Mouse (Mus musculus): ENCODE measurements at regions not wholly inside any gene's neighbourhood (a gene's known extent, or its start where the extent isn't known, plus 50 kb on each side); places are given as distances from the start of the nearest gene placed in this dataset.

- H3K4me1 ChIP-seq (ENCODE audit: control insufficient read depth, insufficient read depth, low read length) = no peaks in the 10 kb centered on the region
- no peak overlapping the region for H3K27ac ChIP-seq (ENCODE audit: insufficient read depth, low read depth, low read length)
- no peak overlapping the region for H3K4me3 ChIP-seq (ENCODE audit: insufficient read depth, low read length)
- TF ChIP-seq CTCF (IDR thresholded peaks at IDR 0.05; ENCODE audit: low read depth, low read length) (no peak), POLR2A (IDR thresholded peaks at IDR 0.05; ENCODE audit: borderline replicate concordance, low read depth, low read length) (no peak)
Observed at GRCm38 (mm10) chr11:112885336-112885940, 103.4 kb downstream of the Sox9 start.

- Histone ChIP-seq H3K27ac (ENCODE audit: insufficient read depth, low read depth, low read length) (no peak overlapping the region), H3K4me3 (ENCODE audit: insufficient read depth, low read length) (no peak overlapping the region), H3K4me1 (ENCODE audit: control insufficient read depth, insufficient read depth, low read length) (no peaks in the 10 kb centered on the region)
- no peak for TF ChIP-seq POLR2A (IDR thresholded peaks at IDR 0.05; ENCODE audit: borderline replicate concordance, low read depth, low read length)
- TF ChIP-seq CTCF (IDR thresholded peaks at IDR 0.05; ENCODE audit: low read depth, low read length) = no peak
Observed at GRCm38 (mm10) chr11:112886139-112886538, 104.1 kb downstream of the Sox9 start.

DNA sequence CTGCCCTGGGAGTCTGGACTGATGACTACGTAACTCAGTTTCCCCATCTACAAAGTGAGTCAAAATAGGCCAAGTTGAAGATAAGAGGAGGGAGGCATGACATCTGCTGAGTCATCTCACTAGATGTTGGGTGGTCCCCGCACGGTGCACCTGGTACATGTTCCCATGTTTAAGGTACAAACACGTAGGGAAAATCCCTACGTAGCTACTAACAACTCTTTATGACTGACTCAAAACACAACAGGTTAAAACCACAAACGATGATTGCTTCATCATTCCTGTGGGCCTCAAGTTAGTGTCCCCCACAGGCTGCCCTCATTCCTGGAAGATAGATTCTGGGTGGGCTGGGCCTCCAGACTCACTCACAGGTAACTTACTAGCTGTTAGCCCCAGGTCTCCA lies 107.7 kb downstream of the Sox9 start:
- no peak for TF ChIP-seq CTCF (IDR thresholded peaks at IDR 0.05; ENCODE audit: low read depth, low read length)
- no peak for TF ChIP-seq POLR2A (IDR thresholded peaks at IDR 0.05; ENCODE audit: borderline replicate concordance, low read depth, low read length)
- Histone ChIP-seq H3K4me1 (ENCODE audit: control insufficient read depth, insufficient read depth, low read length) (no peaks in the 10 kb centered on the region), H3K27ac (ENCODE audit: insufficient read depth, low read depth, low read length) (no peak overlapping the region), H3K4me3 (ENCODE audit: insufficient read depth, low read length) (no peak overlapping the region)

DNA sequence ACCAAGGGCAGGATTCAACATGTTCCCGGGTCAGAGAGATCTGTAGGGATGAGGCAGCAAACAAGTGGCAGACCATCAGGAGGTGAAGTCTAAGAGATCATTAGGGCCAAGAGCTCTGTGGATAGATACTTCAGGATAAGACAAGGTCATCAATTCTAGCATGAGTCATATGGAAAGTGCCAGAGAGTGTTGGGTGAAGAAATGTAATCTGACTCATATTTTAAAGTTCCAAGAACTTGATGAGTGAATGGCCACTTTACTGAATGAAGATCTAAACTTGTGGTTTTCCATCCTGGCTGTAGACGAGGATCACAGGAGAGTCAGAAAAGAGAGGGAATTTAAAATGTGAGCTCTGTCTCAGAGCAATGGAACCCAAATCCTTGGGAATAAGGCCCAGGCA lies 115.6 kb downstream of the Sox9 start:
- no peak overlapping the region for H3K27ac ChIP-seq (ENCODE audit: insufficient read depth, low read depth, low read length)
- H3K4me3 ChIP-seq (ENCODE audit: insufficient read depth, low read length) = no peak overlapping the region
- TF ChIP-seq CTCF (IDR thresholded peaks at IDR 0.05; ENCODE audit: low read depth, low read length) = no peak
- no peak for TF ChIP-seq POLR2A (IDR thresholded peaks at IDR 0.05; ENCODE audit: borderline replicate concordance, low read depth, low read length)
- no peaks in the 10 kb centered on the region for H3K4me1 ChIP-seq (ENCODE audit: control insufficient read depth, insufficient read depth, low read length)

DNA sequence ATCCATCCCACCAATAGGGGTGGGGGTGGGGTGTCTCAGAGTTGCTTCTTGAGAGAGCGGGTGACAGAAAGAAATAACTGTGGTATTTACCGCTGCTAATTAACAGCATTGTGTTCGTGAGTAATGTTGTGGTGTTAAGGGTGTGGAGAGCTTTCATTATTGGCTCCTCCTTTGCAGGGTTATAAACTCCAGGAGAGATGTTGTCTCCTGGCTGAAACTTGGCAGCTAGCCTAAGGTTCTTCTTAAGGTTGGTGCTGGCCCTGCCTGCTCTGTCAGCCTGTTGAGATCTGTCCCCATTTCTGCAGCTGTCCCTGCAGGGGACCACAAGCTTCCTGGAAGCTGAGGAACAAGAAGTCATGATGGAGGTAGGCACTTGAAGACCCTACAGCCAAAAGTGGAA lies 120.6 kb downstream of the Sox9 start:
- no peaks in the 10 kb centered on the region for H3K4me1 ChIP-seq (ENCODE audit: control insufficient read depth, insufficient read depth, low read length)
- TF ChIP-seq CTCF (IDR thresholded peaks at IDR 0.05; ENCODE audit: low read depth, low read length) = no peak
- TF ChIP-seq POLR2A (IDR thresholded peaks at IDR 0.05; ENCODE audit: borderline replicate concordance, low read depth, low read length) = no peak
- H3K4me3 ChIP-seq (ENCODE audit: insufficient read depth, low read length) = no peak overlapping the region
- no peak overlapping the region for H3K27ac ChIP-seq (ENCODE audit: insufficient read depth, low read depth, low read length)

- no peak for TF ChIP-seq CTCF (IDR thresholded peaks at IDR 0.05; ENCODE audit: low read depth, low read length)
- no peak for TF ChIP-seq POLR2A (IDR thresholded peaks at IDR 0.05; ENCODE audit: borderline replicate concordance, low read depth, low read length)
- H3K27ac ChIP-seq (ENCODE audit: insufficient read depth, low read depth, low read length) = no peak overlapping the region
- H3K4me3 ChIP-seq (ENCODE audit: insufficient read depth, low read length) = no peak overlapping the region
- no peaks in the 10 kb centered on the region for H3K4me1 ChIP-seq (ENCODE audit: control insufficient read depth, insufficient read depth, low read length)
Observed at GRCm38 (mm10) chr11:112910309-112910708, 128.3 kb downstream of the Sox9 start.

GRCm38 (mm10) chr11:112912875-112913274 lies 130.9 kb downstream of the Sox9 start:
- TF ChIP-seq CTCF (IDR thresholded peaks at IDR 0.05; ENCODE audit: low read depth, low read length) (no peak), POLR2A (IDR thresholded peaks at IDR 0.05; ENCODE audit: borderline replicate concordance, low read depth, low read length) (no peak)
- Histone ChIP-seq H3K4me1 (ENCODE audit: control insufficient read depth, insufficient read depth, low read length) (no peaks in the 10 kb centered on the region), H3K4me3 (ENCODE audit: insufficient read depth, low read length) (no peak overlapping the region), H3K27ac (ENCODE audit: insufficient read depth, low read depth, low read length) (no peak overlapping the region)

- H3K4me3 ChIP-seq (ENCODE audit: insufficient read depth, low read length) = no peak overlapping the region
- no peak overlapping the region for H3K27ac ChIP-seq (ENCODE audit: insufficient read depth, low read depth, low read length)
- no peaks in the 10 kb centered on the region for H3K4me1 ChIP-seq (ENCODE audit: control insufficient read depth, insufficient read depth, low read length)
- TF ChIP-seq POLR2A (IDR thresholded peaks at IDR 0.05; ENCODE audit: borderline replicate concordance, low read depth, low read length) (no peak), CTCF (IDR thresholded peaks at IDR 0.05; ENCODE audit: low read depth, low read length) (no peak)
Observed at GRCm38 (mm10) chr11:112916923-112917322, 134.9 kb downstream of the Sox9 start.

DNA sequence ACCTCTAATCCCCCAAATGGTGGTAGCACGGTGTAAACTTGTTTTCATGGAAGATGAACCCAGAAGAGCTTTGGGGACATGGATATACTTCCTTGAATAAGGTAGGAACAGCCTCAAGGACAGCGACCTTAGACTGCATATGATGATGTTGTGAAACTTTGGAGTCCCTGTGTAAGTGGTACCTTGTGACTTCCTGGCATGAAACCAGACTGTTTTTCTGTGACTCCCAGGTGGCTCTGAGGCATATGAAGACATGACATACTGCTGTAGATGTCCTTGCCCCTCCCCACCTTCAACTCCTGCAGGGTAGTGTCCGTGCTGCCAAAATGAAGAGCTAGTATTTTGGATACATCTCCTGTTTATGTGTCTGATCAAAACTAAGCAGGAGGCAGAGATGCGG lies 138.1 kb downstream of the Sox9 start:
- TF ChIP-seq POLR2A (IDR thresholded peaks at IDR 0.05; ENCODE audit: borderline replicate concordance, low read depth, low read length) (no peak), CTCF (IDR thresholded peaks at IDR 0.05; ENCODE audit: low read depth, low read length) (no peak)
- Histone ChIP-seq H3K4me1 (ENCODE audit: control insufficient read depth, insufficient read depth, low read length) (no peaks in the 10 kb centered on the region), H3K4me3 (ENCODE audit: insufficient read depth, low read length) (no peak overlapping the region), H3K27ac (ENCODE audit: insufficient read depth, low read depth, low read length) (no peak overlapping the region)

DNA sequence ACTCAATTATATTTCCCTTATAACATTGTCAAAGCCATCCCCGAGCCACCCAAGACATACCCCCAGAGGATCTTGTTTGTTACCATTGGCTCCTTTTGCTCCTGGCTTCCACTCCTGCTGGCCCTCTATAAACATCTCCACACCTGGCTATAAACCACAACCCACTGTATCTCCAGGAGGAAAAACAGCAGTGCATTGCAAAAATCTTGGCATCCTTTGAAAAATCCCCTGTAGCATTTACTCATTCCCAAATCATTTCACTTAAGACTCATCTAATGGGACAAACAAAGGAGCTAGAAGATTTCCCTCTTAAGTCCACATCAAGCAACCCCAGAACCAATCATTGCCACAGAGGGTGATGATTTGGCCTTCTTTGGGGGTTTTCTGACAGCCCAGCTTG lies 142.6 kb downstream of the Sox9 start:
- no peak for TF ChIP-seq CTCF (IDR thresholded peaks at IDR 0.05; ENCODE audit: low read depth, low read length)
- TF ChIP-seq POLR2A (IDR thresholded peaks at IDR 0.05; ENCODE audit: borderline replicate concordance, low read depth, low read length) = no peak
- no peak overlapping the region for H3K27ac ChIP-seq (ENCODE audit: insufficient read depth, low read depth, low read length)
- no peak overlapping the region for H3K4me3 ChIP-seq (ENCODE audit: insufficient read depth, low read length)
- H3K4me1 ChIP-seq (ENCODE audit: control insufficient read depth, insufficient read depth, low read length) = no peaks in the 10 kb centered on the region

GRCm38 (mm10) chr11:112925140-112925539 lies 143.1 kb downstream of the Sox9 start:
- no peak for TF ChIP-seq POLR2A (IDR thresholded peaks at IDR 0.05; ENCODE audit: borderline replicate concordance, low read depth, low read length)
- no peak for TF ChIP-seq CTCF (IDR thresholded peaks at IDR 0.05; ENCODE audit: low read depth, low read length)
- Histone ChIP-seq H3K27ac (ENCODE audit: insufficient read depth, low read depth, low read length) (no peak overlapping the region), H3K4me1 (ENCODE audit: control insufficient read depth, insufficient read depth, low read length) (no peaks in the 10 kb centered on the region), H3K4me3 (ENCODE audit: insufficient read depth, low read length) (no peak overlapping the region)

Measured in bone marrow macrophage, adult 2 months (primary cell).